Comparison of ENCODE assay signal across 8 mouse cellular contexts in genomic region chr14:76414862-76415780, GRCm38 (mm10). TPM values are rescaled to one million over a fixed set of nuclear protein-coding genes. Genes with fewer than 3 reads are reported as not detected.
DNase-seq lines count a peak whose midpoint lies in the region; ATAC-seq lines count a peak whose summit lies in the region.

Gene Tsc22d1 (plus strand): TSS chr14:76414961.

- peak; percentile 16 for ATAC-seq in hindbrain, embryonic 13.5 days (ENCODE audit: low FRiP score)
- peak; percentile 9 for ATAC-seq in midbrain, embryonic 14.5 days (ENCODE audit: low FRiP score, low TSS enrichment)

- under 1% methylated on average over 67 of the region's 128 CpGs for WGBS in hindbrain, embryonic 13.5 days
- WGBS in midbrain, embryonic 14.5 days, result under 1% methylated on average over 101 of the region's 128 CpGs

- H3K4me2 ChIP-seq in hindbrain, embryonic 13.5 days, result peak within 1 kb of the TSS; percentile 96
- peak within 1 kb of the TSS; percentile 75 for H3K4me2 ChIP-seq in midbrain, embryonic 14.5 days (ENCODE audit: low read length)

- H3K27me3 ChIP-seq in hindbrain, embryonic 13.5 days, result no peaks in the 10 kb centered on the region
- no peaks in the 10 kb centered on the region for H3K27me3 ChIP-seq in midbrain, embryonic 14.5 days (ENCODE audit: control insufficient read depth, insufficient read depth, low read length)

- peak; percentile 56 for DNase-seq in ovary, postnatal 36 days (ENCODE audit: low spot score)
- no peak for DNase-seq in ovary, postnatal 14 days (ENCODE audit: low spot score)
- peak; percentile 69 to 73 for DNase-seq in cerebellum, postnatal 25 days
- DNase-seq in gastrocnemius, postnatal 10 days, result peak; percentile 65
- DNase-seq in left cerebral cortex, postnatal 36 days (ENCODE audit: low spot score in 2 of 2), result peak in 1 of 2 experiments; percentile 73
- no peak for DNase-seq in midbrain, embryonic 14.5 days
- DNase-seq in thymus, postnatal 10 days (ENCODE audit: low spot score in 2 of 2), result peak; percentile 34 to 45

- peak within 1 kb of the TSS; percentile 100 for H3K9ac ChIP-seq in hindbrain, embryonic 13.5 days
- peak within 1 kb of the TSS; percentile 99 for H3K9ac ChIP-seq in midbrain, embryonic 14.5 days (replicated peaks; ENCODE audit: low read length)

- peaks cover 35% of the 10 kb centered on the region for H3K4me1 ChIP-seq in hindbrain, embryonic 13.5 days (replicated peaks)
- H3K4me1 ChIP-seq in midbrain, embryonic 14.5 days (ENCODE audit: control insufficient read depth, insufficient read depth, low read length), result peaks cover 32% of the 10 kb centered on the region

- H3K36me3 ChIP-seq in hindbrain, embryonic 13.5 days, result peaks cover 23% of the 10 kb centered on the region
- H3K36me3 ChIP-seq in midbrain, embryonic 14.5 days (ENCODE audit: control insufficient read depth, insufficient read depth, low read length), result peaks cover 27% of the 10 kb centered on the region

- peak within 1 kb of the TSS; percentile 100 for H3K27ac ChIP-seq in hindbrain, embryonic 13.5 days
- peak within 1 kb of the TSS; percentile 100 for H3K27ac ChIP-seq in midbrain, embryonic 14.5 days (replicated peaks; ENCODE audit: low read depth, low read length)

- peak within 1 kb of the TSS; percentile 97 for H3K4me3 ChIP-seq in hindbrain, embryonic 13.5 days
- H3K4me3 ChIP-seq in midbrain, embryonic 14.5 days (replicated peaks; ENCODE audit: low read depth, low read length), result peak within 1 kb of the TSS; percentile 91

- intact Hi-C loops in left cerebral cortex, postnatal 36 days (cut with DNase I), result loop anchor here (1.0 to 10.0 kb wide), 5 partner anchors 37 to 597 kb away; no protein-coding TSS in a partner anchor

- H3K9me3 ChIP-seq in hindbrain, embryonic 13.5 days, result no peaks in the 10 kb centered on the region
- no peaks in the 10 kb centered on the region for H3K9me3 ChIP-seq in midbrain, embryonic 14.5 days (ENCODE audit: control insufficient read depth, low read length)

RNA-seq across cellular contexts. Expression of gene Tsc22d1, which starts in this region (rescaled TPM):
- total RNA-seq in gastrocnemius, postnatal 10 days (2021), result 100 to 1,000 TPM; 155 to 161 TPM
- polyA plus RNA-seq in hindbrain, embryonic 13.5 days (2015; fragmentation: Nextera tagmentation; extraction: Ambion mirVana), result 674 and 689 TPM in 2 replicates
- total RNA-seq in left cerebral cortex, postnatal 36 days (2021), result 100 to 1,000 TPM; 600 to 618 TPM
- polyA plus RNA-seq in midbrain, embryonic 14.5 days (2014; fragmentation: Nextera tagmentation; extraction: Ambion mirVana), result 792 and 872 TPM in 2 replicates

Comparison
In these comparisons a context has a peak if more than half of its experiments do, and no peak if none do; other contexts are left out.
1. DNase-seq: peak in ovary, postnatal 36 days (single experiment), cerebellum, postnatal 25 days (2 of 2), gastrocnemius, postnatal 10 days (single experiment) and thymus, postnatal 10 days (2 of 2); none in ovary, postnatal 14 days (single experiment) and midbrain, embryonic 14.5 days (single experiment).